ENCODE assay signal across 14 mouse cellular contexts in genomic region chr11:90727354-90728125, GRCm38 (mm10). TPM values are rescaled to one million over a fixed set of nuclear protein-coding genes. Genes with fewer than 3 reads are reported as not detected.
A peak's percentile ranks its signal among the peaks of the same experiment; 100 is the strongest.
DNase-seq lines count a peak whose midpoint lies in the region; ATAC-seq and TF ChIP-seq lines count a peak whose summit lies in the region.
"Had no signal": no experiment of that assay in that cellular context is flagged by ENCODE, and none has a peak within 500 bp of the region (broad histone marks: within the 10 kb centered on the region; RNA-seq: fewer than 3 reads in every experiment).

No protein-coding gene starts in this region.

- ATAC-seq in forebrain, embryonic 15.5 days (replicated peaks): no peak
- peak; percentile 19; the same call in 1 of the 2 replicates for ATAC-seq in lung, postnatal 0 days
- ATAC-seq in liver, postnatal 0 days: peak; percentile 96

- H3K27ac ChIP-seq in forebrain, embryonic 10.5 days: 0 out of 2 replicates have a peak overlapping the region, but pooled peaks have one; percentile 51
- no peak overlapping the region for H3K27ac ChIP-seq in forebrain, embryonic 15.5 days (replicated peaks)
- H3K27ac ChIP-seq in lung, postnatal 0 days (ENCODE audit: low read length): no peak overlapping the region
- H3K27ac ChIP-seq in liver, postnatal 0 days (ENCODE audit: low read depth): peak overlapping the region; percentile 92
- H3K27ac ChIP-seq: hindbrain, embryonic 15.5 days had no signal

- no peak for DNase-seq in forebrain, embryonic 10.5 days (ENCODE audit: extremely low spot score, low spot score)
- peak; percentile 8 for DNase-seq in lung, postnatal 0 days (ENCODE audit: low spot score)
- no peak for DNase-seq in lung, adult 2 months
- peak; percentile 65 for DNase-seq in liver, postnatal 0 days
- DNase-seq in layer of hippocampus, adult 8-10 months (ENCODE audit: low spot score in 2 of 2): no peak
- no peak for DNase-seq in adrenal gland, postnatal 36 days
- DNase-seq in right cerebral cortex, postnatal 25 days: no peak
- DNase-seq: adrenal gland, postnatal 14 days; cerebellum, postnatal 14 days; kidney, postnatal 14 days; retina, postnatal 1 day; thymus, adult 18-20 months had no signal

- H3K9me3 ChIP-seq in forebrain, embryonic 10.5 days: no peaks in the 10 kb centered on the region
- no peaks in the 10 kb centered on the region for H3K9me3 ChIP-seq in forebrain, embryonic 15.5 days
- H3K9me3 ChIP-seq in lung, postnatal 0 days (ENCODE audit: low read length): no peaks in the 10 kb centered on the region
- no peaks in the 10 kb centered on the region for H3K9me3 ChIP-seq in liver, postnatal 0 days (ENCODE audit: low read length)
- H3K9me3 ChIP-seq: hindbrain, embryonic 15.5 days had no signal

- no peaks in the 10 kb centered on the region for H3K36me3 ChIP-seq in forebrain, embryonic 10.5 days (replicated peaks)
- H3K36me3 ChIP-seq in forebrain, embryonic 15.5 days: no peaks in the 10 kb centered on the region
- H3K36me3 ChIP-seq in lung, postnatal 0 days (ENCODE audit: insufficient read depth, low read length): no peaks in the 10 kb centered on the region
- H3K36me3 ChIP-seq in liver, postnatal 0 days (replicated peaks; ENCODE audit: insufficient read depth, low read length): no peaks in the 10 kb centered on the region
- H3K36me3 ChIP-seq: hindbrain, embryonic 15.5 days had no signal

- TF ChIP-seq CTCF in lung, postnatal 0 days (IDR thresholded peaks at IDR 0.05): no peak
- no peak for TF ChIP-seq CTCF in lung, adult 2 months (IDR thresholded peaks at IDR 0.05; ENCODE audit: insufficient read depth, low read length)
- TF ChIP-seq CTCF in liver, postnatal 0 days (IDR thresholded peaks at IDR 0.05; ENCODE audit: low read depth): no peak

- no peak for TF ChIP-seq EP300 in lung, postnatal 0 days (IDR thresholded peaks at IDR 0.05)
- peak; percentile 99 for TF ChIP-seq EP300 in liver, postnatal 0 days (IDR thresholded peaks at IDR 0.05; ENCODE audit: low read depth)

- no peaks in the 10 kb centered on the region for H3K27me3 ChIP-seq in forebrain, embryonic 10.5 days (ENCODE audit: poor library complexity, severe bottlenecking)
- no peaks in the 10 kb centered on the region for H3K27me3 ChIP-seq in forebrain, embryonic 15.5 days
- H3K27me3 ChIP-seq in lung, postnatal 0 days (replicated peaks; ENCODE audit: insufficient read depth, low read length): no peaks in the 10 kb centered on the region
- no peaks in the 10 kb centered on the region for H3K27me3 ChIP-seq in liver, postnatal 0 days (ENCODE audit: insufficient read depth, low read length)
- H3K27me3 ChIP-seq: hindbrain, embryonic 15.5 days had no signal

- no peak overlapping the region for H3K9ac ChIP-seq in forebrain, embryonic 15.5 days (replicated peaks)
- H3K9ac ChIP-seq in lung, postnatal 0 days (replicated peaks; ENCODE audit: low read depth): no peak overlapping the region
- peak overlapping the region; percentile 50 for H3K9ac ChIP-seq in liver, postnatal 0 days (replicated peaks)
- H3K9ac ChIP-seq: hindbrain, embryonic 15.5 days had no signal

- no peak overlapping the region for H3K4me2 ChIP-seq in forebrain, embryonic 15.5 days (replicated peaks)
- peak overlapping the region; percentile 38 for H3K4me2 ChIP-seq in lung, postnatal 0 days (replicated peaks; ENCODE audit: low read depth, low read length)
- peak overlapping the region; percentile 60 for H3K4me2 ChIP-seq in liver, postnatal 0 days (ENCODE audit: low read depth, low read length)
- H3K4me2 ChIP-seq: hindbrain, embryonic 15.5 days had no signal

- no peak overlapping the region for H3K4me3 ChIP-seq in forebrain, embryonic 10.5 days
- H3K4me3 ChIP-seq in forebrain, embryonic 15.5 days: no peak overlapping the region
- H3K4me3 ChIP-seq in lung, postnatal 0 days (ENCODE audit: low read depth, low read length): peak overlapping the region; percentile 21; the same call in 1 of the 2 replicates
- H3K4me3 ChIP-seq in lung, adult 2 months (replicated peaks; ENCODE audit: extremely low read depth, low read depth, low read length): no peak overlapping the region
- H3K4me3 ChIP-seq in liver, postnatal 0 days (ENCODE audit: low read depth, low read length): no peak overlapping the region
- H3K4me3 ChIP-seq: hindbrain, embryonic 15.5 days had no signal

- no peaks in the 10 kb centered on the region for H3K4me1 ChIP-seq in forebrain, embryonic 10.5 days
- H3K4me1 ChIP-seq in forebrain, embryonic 15.5 days: no peaks in the 10 kb centered on the region
- no peaks in the 10 kb centered on the region for H3K4me1 ChIP-seq in lung, postnatal 0 days (ENCODE audit: insufficient read depth, low read depth, low read length)
- no peaks in the 10 kb centered on the region for H3K4me1 ChIP-seq in lung, adult 2 months (ENCODE audit: control insufficient read depth, insufficient read depth, low read length)
- H3K4me1 ChIP-seq in liver, postnatal 0 days (ENCODE audit: insufficient read depth): peaks cover 24% of the 10 kb centered on the region

- 86% methylated on average over 10 of the region's 10 CpGs for WGBS in forebrain, embryonic 10.5 days
- WGBS in forebrain, embryonic 15.5 days: 85% methylated on average over 10 of the region's 10 CpGs
- WGBS in lung, postnatal 0 days: 27% methylated on average over 10 of the region's 10 CpGs
- 35% methylated on average over 10 of the region's 10 CpGs for WGBS in lung, adult 2 months
- 23% methylated on average over 10 of the region's 10 CpGs for WGBS in liver, postnatal 0 days (ENCODE audit: insufficient replicate concordance)

- TF ChIP-seq POLR2A in lung, adult 2 months (IDR thresholded peaks at IDR 0.05; ENCODE audit: borderline replicate concordance, extremely low read depth, low read depth, low read length): no peak

RNA-seq across cellular contexts. Expression of gene Tom1l1, which starts 39.4 kb away (rescaled TPM):
- polyA plus RNA-seq in forebrain, embryonic 10.5 days (2016; fragmentation: Nextera tagmentation; extraction: Ambion mirVana): 19.6 and 23.2 TPM in 2 replicates
- 11.6 and 12.7 TPM in 2 replicates for polyA plus RNA-seq in forebrain, embryonic 15.5 days (2015; fragmentation: Nextera tagmentation; extraction: Ambion mirVana)
- polyA plus RNA-seq in lung, postnatal 0 days (2015; fragmentation: Nextera tagmentation; extraction: Ambion mirVana): 31.9 and 32.5 TPM in 2 replicates
- 4.0 and 7.4 TPM in 2 replicates for polyA plus RNA-seq in lung, adult 2 months (2012; rRNA removed)
- 24.0 and 24.6 TPM in 2 replicates for polyA plus RNA-seq in liver, postnatal 0 days (2015; fragmentation: Nextera tagmentation; extraction: Ambion mirVana)
- 10 to 100 TPM; 21.5 to 26.9 (median 22.9) TPM for total RNA-seq in layer of hippocampus, adult 8-10 months (2022)
- total RNA-seq in adrenal gland, postnatal 36 days (2021): 10 to 100 TPM; 43.9 to 68.2 TPM

Comparison
In these comparisons a context has a peak if more than half of its experiments do, and no peak if none do; other contexts are left out.
1. DNase-seq: peak in lung, postnatal 0 days (single experiment) and liver, postnatal 0 days (single experiment); none in forebrain, embryonic 10.5 days (single experiment), lung, adult 2 months (single experiment), layer of hippocampus, adult 8-10 months (0 of 2), adrenal gland, postnatal 36 days (0 of 2) and right cerebral cortex, postnatal 25 days (single experiment).
2. H3K27ac ChIP-seq: peak in forebrain, embryonic 10.5 days (single experiment) and liver, postnatal 0 days (single experiment); none in forebrain, embryonic 15.5 days (single experiment) and lung, postnatal 0 days (single experiment).